Mouse (Mus musculus): ENCODE measurements around the gene Caskin2.

The Caskin2 gene

GRCm38 (mm10) chr11:115807306-115807705, 6.1 kb downstream of the Caskin2 start:
- DNase-seq (ENCODE audit: extremely low read depth, low read depth, low spot score): no peak

- DNase-seq (ENCODE audit: extremely low read depth, low read depth, low spot score): no peak
Observed at GRCm38 (mm10) chr11:115806154-115806553, 7.3 kb downstream of the Caskin2 start.

GRCm38 (mm10) chr11:115805005-115805404, 8.4 kb downstream of the Caskin2 start:
- DNase-seq (ENCODE audit: extremely low read depth, low read depth, low spot score): no peak

- no peak for DNase-seq (ENCODE audit: extremely low read depth, low read depth, low spot score)
Observed at GRCm38 (mm10) chr11:115803072-115803709, 10.2 kb downstream of the Caskin2 start.

- no peak for DNase-seq (ENCODE audit: extremely low read depth, low read depth, low spot score)
Observed at GRCm38 (mm10) chr11:115800981-115801380, 12.5 kb downstream of the Caskin2 start.

- no peak for DNase-seq (ENCODE audit: extremely low read depth, low read depth, low spot score)
Observed at GRCm38 (mm10) chr11:115797665-115798064, 15.8 kb downstream of the Caskin2 start.

GRCm38 (mm10) chr11:115796898-115797297, 16.5 kb downstream of the Caskin2 start:
- no peak for DNase-seq (ENCODE audit: extremely low read depth, low read depth, low spot score)

GRCm38 (mm10) chr11:115792353-115792752, 21.1 kb downstream of the Caskin2 start:
- DNase-seq (ENCODE audit: extremely low read depth, low read depth, low spot score): no peak

GRCm38 (mm10) chr11:115791919-115792318, 21.5 kb downstream of the Caskin2 start:
- no peak for DNase-seq (ENCODE audit: extremely low read depth, low read depth, low spot score)

GRCm38 (mm10) chr11:115789787-115790186, 23.7 kb downstream of the Caskin2 start:
- DNase-seq (ENCODE audit: extremely low read depth, low read depth, low spot score): no peak

GRCm38 (mm10) chr11:115786473-115786872, 27.0 kb downstream of the Caskin2 start:
- DNase-seq (ENCODE audit: extremely low read depth, low read depth, low spot score): no peak

GRCm38 (mm10) chr11:115780141-115781070, 33.0 kb downstream of the Caskin2 start:
- DNase-seq (ENCODE audit: extremely low read depth, low read depth, low spot score): no peak

GRCm38 (mm10) chr11:115779038-115779571, 34.3 kb downstream of the Caskin2 start:
- no peak for DNase-seq (ENCODE audit: extremely low read depth, low read depth, low spot score)

- peak; percentile 88 for DNase-seq (ENCODE audit: extremely low read depth, low read depth, low spot score)
Observed at GRCm38 (mm10) chr11:115777487-115778335, 35.7 kb downstream of the Caskin2 start.

GRCm38 (mm10) chr11:115776954-115777353, 36.5 kb downstream of the Caskin2 start:
- no peak for DNase-seq (ENCODE audit: extremely low read depth, low read depth, low spot score)

- no peak for DNase-seq (ENCODE audit: extremely low read depth, low read depth, low spot score)
Observed at GRCm38 (mm10) chr11:115775821-115776665, 37.4 kb downstream of the Caskin2 start.

- no peak for DNase-seq (ENCODE audit: extremely low read depth, low read depth, low spot score)
Observed at GRCm38 (mm10) chr11:115774653-115775052, 38.8 kb downstream of the Caskin2 start.

GRCm38 (mm10) chr11:115768896-115769295, 44.5 kb downstream of the Caskin2 start:
- no peak for DNase-seq (ENCODE audit: extremely low read depth, low read depth, low spot score)

- no peak for DNase-seq (ENCODE audit: extremely low read depth, low read depth, low spot score)
Observed at GRCm38 (mm10) chr11:115766981-115767380, 46.5 kb downstream of the Caskin2 start.

GRCm38 (mm10) chr11:115766356-115766943, 47.0 kb downstream of the Caskin2 start:
- no peak for DNase-seq (ENCODE audit: extremely low read depth, low read depth, low spot score)
